Mouse (Mus musculus) liver (tissue): ENCODE results near the gene Ddx1.
"Not testable (repeated sequence)": the region's sequence is repeated elsewhere in the genome, so short reads cannot be mapped to it uniquely, and the experiment has no call there.

Source experiments
- DNase-seq: peaks from one replicate; pipeline ENCODE4 v3.0.0-alpha.2; 2020; ENCODE audit warnings: mixed read lengths

Gene Ddx1

DNA sequence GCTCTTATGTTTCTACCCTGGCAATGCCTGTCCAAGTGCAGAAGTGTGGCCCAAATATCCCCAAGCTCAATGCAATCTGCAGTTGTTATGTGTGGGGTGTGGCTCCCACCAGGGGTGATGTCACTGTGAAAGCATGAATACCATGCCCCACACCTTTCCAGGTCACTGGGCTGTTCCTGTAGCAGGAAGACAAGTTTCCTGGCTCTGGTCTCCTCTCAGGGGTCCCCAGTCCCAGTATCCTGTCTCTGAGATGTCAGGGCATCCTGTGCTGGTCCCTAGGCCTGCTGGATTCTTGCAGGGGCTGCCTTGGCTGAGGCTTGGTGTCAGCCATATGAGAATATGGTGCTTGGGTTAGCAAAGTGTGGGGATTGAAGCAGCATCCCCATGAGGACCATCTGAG, 46.7 kb downstream of the Ddx1 start:
- no peak for DNase-seq

DNA sequence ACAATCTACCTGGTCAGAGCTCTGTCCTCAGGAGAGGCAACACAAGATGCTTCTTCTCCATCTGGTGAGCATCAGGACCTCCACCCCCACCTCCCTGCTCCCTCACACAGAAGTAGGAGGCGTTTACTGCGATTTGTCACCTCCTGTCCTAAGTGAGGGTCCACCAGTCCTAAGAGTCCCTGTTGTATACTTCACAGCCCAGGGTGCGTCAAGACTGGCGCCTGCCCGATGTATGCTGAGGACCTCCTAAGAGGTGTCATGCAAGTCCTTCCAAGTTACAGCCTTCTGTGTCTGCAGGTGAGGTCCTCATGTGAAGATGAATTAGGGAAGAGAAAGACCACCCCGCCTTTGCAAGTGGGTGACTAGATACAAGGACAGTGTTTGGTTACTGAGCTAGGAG, 48.4 kb downstream of the Ddx1 start:
- DNase-seq = no peak

DNA sequence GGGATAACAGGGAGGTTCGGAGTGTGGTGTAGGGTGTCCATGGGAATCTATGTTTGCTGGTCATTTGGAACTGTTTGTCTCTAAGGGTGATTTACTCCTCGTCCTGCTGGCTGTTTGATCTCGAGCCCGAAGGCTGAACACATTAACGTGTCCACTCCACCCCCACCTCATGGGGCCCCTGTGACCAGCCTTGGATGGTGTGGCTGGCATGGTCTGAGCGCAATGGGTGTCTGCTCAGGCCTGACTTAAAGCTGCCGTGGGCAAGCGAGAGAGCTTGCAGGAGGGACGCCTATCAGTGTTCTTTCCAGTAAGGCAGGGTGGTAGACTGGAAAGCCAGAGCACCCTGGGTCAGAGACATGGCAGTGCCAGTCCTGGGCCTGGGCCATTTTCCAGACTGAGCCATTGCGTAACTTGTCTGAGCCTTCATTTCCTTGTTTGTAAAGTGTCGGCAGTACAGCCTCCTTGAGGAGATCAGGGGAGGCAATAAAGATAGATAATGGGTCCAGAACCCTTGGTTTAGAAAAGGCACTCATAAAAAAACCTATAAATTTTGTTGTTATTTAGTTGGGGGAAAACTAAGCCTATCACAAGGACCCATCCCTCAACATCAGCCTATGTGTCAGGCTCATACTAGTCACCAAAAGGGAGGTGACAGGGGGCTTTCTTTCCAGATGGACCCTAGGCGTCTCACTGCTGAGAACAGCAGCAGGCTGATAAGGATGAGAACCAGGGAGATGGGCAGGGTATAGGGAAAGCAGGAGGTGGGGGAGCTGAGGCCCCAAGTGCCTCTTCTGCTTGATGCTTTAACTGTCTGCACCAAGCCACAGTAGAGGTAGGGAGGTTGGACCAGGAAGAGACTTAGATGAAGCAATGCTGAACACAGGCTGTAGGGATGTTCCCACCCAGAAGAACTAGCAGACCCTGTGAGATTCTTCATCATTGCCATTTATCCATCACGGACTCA, 49.4 kb downstream of the Ddx1 start:
- DNase-seq = no peak

DNA sequence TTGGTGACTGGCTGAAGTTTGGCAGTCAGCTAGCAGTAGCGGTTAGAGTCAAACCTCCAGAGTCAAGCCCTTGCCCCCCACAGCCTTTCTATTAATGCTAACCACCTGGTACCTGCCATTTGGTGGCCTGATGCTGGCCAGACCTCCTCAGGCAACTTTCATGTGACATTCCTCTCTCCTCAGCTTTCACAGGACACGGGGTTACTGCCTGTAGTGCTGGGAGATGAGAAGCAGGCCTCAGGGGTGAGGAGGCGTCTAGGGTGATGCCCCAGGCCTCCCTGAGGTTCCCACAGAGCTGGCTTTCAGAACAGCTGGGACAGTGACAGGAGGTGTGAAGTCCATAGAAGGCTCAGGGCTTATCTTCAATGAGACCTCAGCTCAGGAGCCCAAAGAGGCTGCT, 50.9 kb downstream of the Ddx1 start:
- DNase-seq = no peak

DNA sequence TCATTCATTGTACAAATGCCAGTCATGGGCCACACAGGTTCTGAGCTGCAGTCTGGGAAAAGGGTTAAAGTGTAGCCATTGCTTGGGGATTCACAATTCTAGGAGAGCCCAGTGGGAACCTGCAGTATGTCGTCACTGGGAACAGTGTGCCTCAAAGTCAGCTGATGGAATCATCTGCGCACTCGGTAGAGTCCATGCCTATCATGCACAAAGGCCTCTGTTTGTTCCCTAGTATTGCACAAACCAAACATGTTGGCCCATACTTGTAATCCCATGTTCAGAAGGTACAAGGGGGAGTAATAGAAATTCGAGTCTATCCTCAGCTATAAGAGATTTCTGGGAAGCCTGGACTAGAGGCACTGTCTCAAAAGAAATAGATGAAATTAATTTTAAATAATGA, 52.9 kb downstream of the Ddx1 start:
- no peak for DNase-seq

DNA sequence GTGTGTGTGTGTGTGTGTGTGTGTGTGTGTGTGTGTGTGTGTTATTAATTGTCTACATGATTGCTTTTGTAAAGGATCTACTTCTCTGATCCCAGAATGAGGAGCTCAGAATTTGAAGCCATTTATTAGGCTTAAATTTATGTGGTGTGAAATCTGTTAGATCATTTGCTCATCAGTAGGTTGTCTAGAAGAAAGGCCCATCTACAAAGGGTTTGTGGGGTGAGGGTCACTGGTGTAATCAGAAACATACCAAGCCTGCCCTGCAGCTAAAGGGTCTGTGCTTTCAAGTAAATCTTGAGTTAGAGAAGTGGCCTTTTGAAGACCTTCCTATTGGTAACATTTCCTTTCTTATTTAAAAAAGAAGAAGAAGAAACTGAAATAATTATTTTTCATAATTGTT, 53.5 kb downstream of the Ddx1 start:
- no peak for DNase-seq

DNA sequence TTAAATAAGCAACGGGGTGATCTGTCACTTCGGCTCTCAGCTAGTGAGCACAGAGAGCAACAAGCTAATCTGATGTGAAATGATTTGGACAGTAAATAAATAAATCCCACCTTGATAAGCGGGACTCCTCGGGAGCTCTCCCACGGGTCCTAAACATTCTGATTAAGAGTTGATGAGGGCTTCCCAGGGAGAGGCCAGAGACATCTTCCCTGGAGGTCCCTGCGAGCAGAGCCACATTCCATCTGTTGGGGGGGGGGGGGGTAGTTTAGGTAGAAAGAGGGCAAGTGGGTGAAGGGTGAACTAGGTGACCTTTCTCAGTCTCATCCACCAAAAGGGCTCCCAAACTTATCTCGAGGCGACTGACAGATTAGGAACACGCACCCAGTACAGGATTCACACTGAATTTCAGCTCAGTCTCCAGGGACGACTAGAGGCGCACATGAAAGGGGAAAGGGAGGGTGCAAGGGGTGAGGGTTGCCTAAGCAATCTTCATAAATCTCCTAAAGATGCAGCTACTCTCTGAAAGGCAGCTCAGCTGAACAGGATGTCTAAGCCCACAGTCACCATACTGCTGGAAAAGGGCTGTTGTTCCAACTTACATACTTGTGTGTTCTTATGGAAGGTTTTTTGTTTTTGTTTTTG, 60.8 kb downstream of the Ddx1 start:
- no peak for DNase-seq

DNA sequence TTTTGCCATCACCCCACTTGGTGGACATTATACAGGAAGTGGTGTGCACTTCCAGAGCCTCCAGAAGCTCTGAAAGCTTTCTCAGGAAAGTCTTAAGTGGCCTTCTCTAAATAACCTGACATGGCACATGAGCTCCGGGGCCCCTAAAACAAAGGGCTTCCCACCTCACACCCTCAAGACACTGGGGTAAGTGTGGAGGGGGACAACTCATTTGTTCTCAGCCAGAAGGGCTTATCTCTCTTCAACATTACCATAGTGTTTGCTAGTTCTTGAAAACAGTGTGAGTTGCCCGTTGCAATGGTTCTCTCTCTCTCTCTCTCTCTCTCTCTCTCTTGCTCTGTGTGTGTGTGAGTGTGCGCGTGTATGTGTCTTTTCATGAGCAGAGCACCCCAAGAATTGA, 62.8 kb downstream of the Ddx1 start:
- DNase-seq = no peak

DNA sequence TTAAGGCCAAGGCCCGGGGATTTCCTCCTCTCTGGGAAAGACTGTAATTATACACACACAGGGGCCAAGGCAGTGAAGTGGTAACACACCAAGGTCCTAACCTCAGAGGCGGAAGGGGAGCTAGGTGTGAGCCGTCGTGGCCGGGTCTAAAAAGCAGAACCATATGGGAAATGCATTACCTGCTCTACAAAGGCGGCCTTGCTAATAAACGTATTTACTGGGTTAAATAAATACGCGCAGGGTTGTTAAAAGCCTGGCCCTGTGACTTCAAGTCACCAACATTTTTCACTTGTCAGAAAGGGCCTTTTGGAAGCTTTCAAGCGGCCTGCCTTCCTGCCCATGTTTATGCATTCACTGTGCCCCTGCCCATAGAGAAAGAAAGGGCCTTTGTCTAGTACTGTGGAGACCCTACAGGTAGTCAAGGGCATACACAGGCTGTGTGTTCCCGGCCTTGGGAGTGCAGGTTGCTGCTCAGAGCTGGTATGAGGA, 64.1 kb downstream of the Ddx1 start:
- no peak for DNase-seq

DNA sequence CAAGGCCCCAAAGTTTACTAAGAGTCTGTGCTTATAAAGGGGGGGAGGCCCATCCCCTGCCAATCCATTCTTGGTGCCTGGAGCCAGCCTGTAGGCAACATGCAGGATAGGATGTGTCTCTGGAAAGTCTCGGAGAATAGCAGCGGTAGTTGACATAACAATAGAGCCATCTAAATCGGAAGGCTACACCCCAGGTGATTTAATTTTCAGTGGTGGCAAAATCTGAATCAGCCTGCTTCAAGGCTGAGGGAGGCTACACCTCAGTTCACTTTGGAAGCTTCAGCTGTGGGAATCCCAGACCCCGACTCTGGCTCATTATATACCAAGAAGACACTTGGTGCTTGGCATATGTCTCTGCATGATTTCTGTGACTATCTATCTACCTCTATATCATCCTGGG, 64.9 kb downstream of the Ddx1 start:
- not testable (repeated sequence) for DNase-seq

DNA sequence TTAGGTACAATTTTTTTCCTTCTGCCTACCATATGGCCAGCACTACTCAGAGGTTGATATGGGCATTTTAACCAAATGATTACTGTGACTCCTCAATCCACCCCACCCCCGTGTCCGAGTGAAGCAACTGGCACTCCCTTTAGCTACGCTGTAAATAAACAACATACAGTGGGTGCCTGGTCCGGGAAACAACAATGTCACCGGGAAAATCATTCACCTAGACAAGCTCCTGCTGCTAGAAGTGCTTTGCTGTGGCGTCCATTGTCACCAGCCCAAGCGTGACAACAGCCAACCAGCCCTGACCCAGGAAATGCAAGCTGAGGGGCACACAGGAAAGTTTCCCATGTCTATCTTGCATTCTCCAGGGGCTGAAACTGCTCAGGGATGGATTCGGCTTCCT, 66.8 kb downstream of the Ddx1 start:
- DNase-seq = peak; percentile 33

DNA sequence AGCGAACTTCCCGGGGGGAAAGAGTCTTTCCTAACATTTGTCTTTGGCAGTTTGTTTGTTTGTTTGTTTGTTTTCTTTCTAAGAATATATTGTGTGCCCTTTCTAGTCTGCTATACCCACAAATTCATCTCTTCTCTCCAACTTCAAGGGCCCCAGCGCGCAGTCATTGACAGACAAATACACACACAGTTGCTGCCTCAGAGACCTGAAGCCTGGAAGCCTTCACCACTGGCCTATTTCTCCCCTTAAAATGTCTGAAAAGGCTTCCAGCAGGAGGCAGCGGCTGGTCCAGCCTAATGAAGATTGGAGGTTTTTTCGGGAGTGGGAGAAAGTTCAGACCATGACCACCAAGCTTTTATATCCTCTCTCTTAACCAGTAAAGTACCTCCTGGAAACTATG, 67.3 kb downstream of the Ddx1 start:
- DNase-seq = no peak

DNA sequence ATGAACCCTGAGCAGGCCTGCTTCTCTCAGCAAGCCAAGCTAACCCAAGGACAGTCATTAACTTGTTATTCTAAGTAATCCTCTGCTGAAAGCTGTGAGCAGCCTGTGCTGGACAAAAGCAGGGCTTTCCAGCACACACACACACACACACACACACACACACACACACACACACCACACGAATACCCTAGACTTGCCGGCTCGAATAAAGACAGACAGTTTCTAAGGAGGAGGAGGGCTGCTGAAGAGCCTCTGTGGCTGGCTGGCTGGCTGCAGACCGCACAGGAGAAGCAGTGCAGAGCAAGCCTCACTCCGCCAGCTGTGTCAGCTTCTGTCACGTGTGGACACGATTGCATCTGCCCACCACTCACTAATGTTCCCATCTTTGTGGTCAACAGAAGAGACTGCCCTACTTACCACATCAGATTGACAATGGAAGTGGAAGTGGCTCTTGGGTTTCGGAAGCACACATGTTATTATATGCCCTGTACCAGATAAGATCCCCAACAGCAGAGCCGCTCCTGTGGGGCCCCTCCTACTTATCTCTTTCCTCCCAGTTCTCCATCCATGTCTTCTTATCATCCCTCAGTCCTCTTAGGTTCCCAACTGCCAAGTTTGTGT, 68.2 kb downstream of the Ddx1 start:
- DNase-seq = peak; percentile 80

DNA sequence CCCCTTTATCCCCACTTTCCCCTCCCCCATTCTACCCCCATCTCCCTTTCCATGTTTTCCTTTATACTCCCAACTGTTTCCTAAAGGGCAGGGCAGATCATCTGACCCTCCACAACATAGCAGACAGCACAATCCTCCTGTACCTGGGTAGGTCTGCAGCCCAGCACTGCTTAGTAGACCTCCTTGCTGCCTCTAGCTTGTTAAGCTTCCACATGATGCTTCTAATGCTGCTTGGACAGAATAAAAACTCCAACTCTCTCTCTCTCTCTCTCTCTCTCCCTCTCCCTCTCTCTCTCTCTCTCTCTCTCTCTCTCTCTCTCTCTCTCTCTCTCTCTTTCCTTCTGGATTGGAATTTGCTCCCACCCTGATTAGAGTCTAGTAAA, 68.7 kb downstream of the Ddx1 start:
- DNase-seq = no peak

DNA sequence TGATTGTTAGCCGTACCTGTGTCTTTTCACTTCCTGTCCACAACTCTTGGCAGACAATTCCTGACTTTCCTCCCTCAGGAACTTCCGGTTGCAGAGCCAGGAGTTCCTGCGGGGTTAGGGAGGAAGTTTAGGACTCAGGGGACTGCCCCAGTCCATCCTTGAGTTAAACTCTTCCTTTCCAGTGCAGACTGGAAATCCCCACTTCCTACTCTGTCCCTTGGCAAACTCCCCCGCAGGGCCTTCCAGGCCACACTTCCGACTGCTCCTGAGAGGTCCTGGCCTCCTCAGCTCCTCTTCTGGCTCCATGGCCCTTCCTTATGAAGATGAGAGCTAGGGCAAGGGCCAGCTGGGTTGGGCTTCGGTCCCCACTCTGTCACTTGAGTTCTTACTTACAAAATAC, 71.4 kb downstream of the Ddx1 start:
- no peak for DNase-seq

DNA sequence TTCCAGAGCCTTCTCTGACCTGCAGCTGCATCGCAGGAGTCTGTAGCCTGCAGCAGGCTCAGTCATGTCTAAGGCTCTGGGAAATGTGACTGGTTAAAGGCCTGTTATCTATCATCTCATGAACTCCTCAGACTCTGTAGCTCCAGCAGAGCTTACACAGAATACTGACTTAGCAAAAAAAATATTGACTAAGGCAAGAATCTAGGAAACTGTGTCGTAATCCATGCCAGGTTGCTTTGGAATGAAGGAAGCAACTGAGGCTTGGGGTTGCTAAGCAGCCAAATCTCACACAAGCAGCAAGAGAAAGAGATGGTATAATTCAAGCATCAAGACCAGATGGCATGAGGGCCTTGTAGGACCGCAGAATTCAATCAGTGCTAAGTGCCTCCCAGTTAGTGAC, 72.1 kb downstream of the Ddx1 start:
- DNase-seq = no peak

DNA sequence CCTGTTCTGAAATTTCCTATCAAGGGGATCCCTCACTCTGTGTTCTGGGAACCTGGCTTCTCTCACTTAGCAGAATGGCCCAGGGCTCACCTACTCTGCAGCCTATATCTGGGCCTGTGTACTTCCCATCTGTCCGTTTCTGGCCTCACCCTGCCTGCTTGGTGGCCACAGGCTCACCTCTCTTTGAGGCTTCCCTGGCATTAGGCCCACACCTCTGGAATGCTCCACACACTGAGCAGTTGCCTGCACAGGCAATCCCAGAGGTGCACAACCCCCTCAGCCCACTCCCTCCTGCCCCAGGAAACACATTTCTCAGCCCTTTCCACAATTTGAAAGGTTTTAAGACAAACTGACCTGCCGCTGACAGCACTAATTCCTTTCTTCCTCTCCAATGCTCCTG, 72.9 kb downstream of the Ddx1 start:
- DNase-seq = no peak

DNA sequence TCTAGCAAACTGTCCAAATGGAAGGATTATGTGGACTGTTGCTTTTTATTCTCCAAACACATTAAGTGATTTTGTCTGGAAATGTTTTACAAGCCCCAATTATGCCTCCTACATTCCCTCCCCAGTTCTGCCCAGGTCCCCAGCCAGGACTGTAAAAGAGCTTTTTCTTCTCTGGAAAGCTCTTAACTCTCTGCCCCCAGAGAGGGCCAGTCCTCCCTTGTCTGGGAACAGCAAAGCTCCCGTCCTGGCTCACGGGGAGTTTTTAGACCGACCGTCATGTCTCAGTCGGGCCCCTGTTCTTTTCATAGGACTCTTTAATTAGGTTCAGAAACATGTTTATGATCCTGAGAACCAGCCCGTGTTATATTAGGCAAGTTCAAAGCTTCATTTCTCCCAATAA, 75.0 kb downstream of the Ddx1 start:
- DNase-seq = no peak

DNA sequence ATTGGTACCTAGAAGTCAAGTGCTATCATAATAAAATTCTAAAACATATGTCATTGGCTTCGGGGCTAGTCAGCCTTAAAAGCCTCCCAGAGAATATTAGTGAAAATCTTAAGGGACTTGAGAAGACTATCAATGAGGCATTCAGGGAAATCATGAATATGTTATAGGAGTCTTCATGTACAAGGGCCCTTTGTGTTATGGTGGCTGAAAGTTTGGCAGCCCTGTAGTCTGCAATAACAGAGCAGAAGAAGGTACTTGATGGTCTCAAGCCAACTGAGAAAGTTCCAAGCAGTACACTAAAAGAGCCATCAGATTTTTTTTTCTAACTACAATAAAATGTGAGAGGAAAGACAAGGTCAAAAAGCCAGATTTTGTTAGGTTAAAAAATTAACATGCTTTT, 80.9 kb downstream of the Ddx1 start:
- no peak for DNase-seq

DNA sequence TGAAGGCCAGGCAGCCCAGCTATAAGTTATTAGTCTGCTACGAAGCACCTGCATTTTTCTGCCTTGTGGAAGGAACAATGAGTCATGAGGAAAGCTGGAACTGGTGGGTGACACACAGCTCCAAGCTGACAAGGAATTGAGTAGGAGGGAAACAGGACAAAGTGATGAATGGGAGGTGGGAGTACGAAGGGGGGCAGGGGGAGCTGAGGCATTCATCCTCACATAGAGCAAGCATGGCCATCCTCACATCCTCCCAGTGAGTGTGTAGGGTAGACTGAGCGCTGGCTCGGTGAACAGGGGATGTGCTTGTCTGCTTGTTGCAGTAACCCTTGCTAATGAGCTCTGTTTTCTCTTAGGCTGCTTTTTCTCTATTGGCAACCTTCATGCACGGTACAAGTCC, 81.9 kb downstream of the Ddx1 start:
- no peak for DNase-seq
